Mouse (Mus musculus) lung, postnatal 14 days (tissue): ENCODE measurements around the gene Lrig2.

Experiments
- DNase-seq: peaks from one replicate; pipeline ENCODE4 v3.0.0; 2021

Lrig2 gene

GRCm38 (mm10) chr3:104510771-104511429 lies 818 bp downstream of the Lrig2 start:
- no peak for DNase-seq

GRCm38 (mm10) chr3:104501648-104502047 lies 10.1 kb downstream of the Lrig2 start:
- DNase-seq = no peak

GRCm38 (mm10) chr3:104500881-104501280 lies 10.8 kb downstream of the Lrig2 start:
- no peak for DNase-seq

- DNase-seq = no peak
These were observed 15.5 kb downstream of the Lrig2 start for GRCm38 (mm10) chr3:104496176-104496575.

- no peak for DNase-seq
These were observed 30.6 kb downstream of the Lrig2 start for GRCm38 (mm10) chr3:104480946-104481719.

GRCm38 (mm10) chr3:104478056-104478455 lies 33.7 kb downstream of the Lrig2 start:
- no peak for DNase-seq

- no peak for DNase-seq
These were observed 42.3 kb downstream of the Lrig2 start for GRCm38 (mm10) chr3:104469421-104469820.

GRCm38 (mm10) chr3:104461226-104461625 lies 50.5 kb downstream of the Lrig2 start:
- no peak for DNase-seq

- DNase-seq = no peak
These were observed 53.1 kb downstream of the Lrig2 start for GRCm38 (mm10) chr3:104458588-104458987.

- no peak for DNase-seq
These were observed 56.0 kb downstream of the Lrig2 start for GRCm38 (mm10) chr3:104455506-104456275.

- no peak for DNase-seq
These were observed 64.5 kb downstream of the Lrig2 start for GRCm38 (mm10) chr3:104447240-104447639.

- DNase-seq = no peak
These were observed 65.0 kb downstream of the Lrig2 start for GRCm38 (mm10) chr3:104446689-104447088.

GRCm38 (mm10) chr3:104445576-104445975 lies 66.1 kb downstream of the Lrig2 start:
- DNase-seq = peak; percentile 17

- no peak for DNase-seq
These were observed 66.7 kb downstream of the Lrig2 start for GRCm38 (mm10) chr3:104444946-104445460.

GRCm38 (mm10) chr3:104444082-104444481 lies 67.6 kb downstream of the Lrig2 start:
- DNase-seq = no peak

GRCm38 (mm10) chr3:104442357-104442756 lies 69.4 kb downstream of the Lrig2 start:
- DNase-seq = peak; percentile 31

GRCm38 (mm10) chr3:104441870-104442283 lies 69.8 kb downstream of the Lrig2 start:
- peak; percentile 99 for DNase-seq

GRCm38 (mm10) chr3:104441435-104441834 lies 70.3 kb downstream of the Lrig2 start:
- DNase-seq = peak; percentile 48

- DNase-seq = no peak
These were observed 72.9 kb downstream of the Lrig2 start for GRCm38 (mm10) chr3:104438777-104439176.

- DNase-seq = peak; percentile 38
These were observed 74.1 kb downstream of the Lrig2 start for GRCm38 (mm10) chr3:104437576-104437975.

- no peak for DNase-seq
These were observed 75.8 kb downstream of the Lrig2 start for GRCm38 (mm10) chr3:104435947-104436346.

GRCm38 (mm10) chr3:104434246-104434696 lies 77.4 kb downstream of the Lrig2 start:
- DNase-seq = peak; percentile 32

- DNase-seq = no peak
These were observed 79.1 kb downstream of the Lrig2 start for GRCm38 (mm10) chr3:104432651-104433050.
